Mouse (Mus musculus) forebrain, embryonic 13.5 days (tissue): ENCODE results near the gene Fem1b. TPM values are rescaled to one million over a fixed set of nuclear protein-coding genes. Genes with fewer than 3 reads are reported as not detected.
"Not testable (repeated sequence)": the region's sequence is repeated elsewhere in the genome, so short reads cannot be mapped to it uniquely, and the experiment has no call there.

ENCODE experiments used
- ATAC-seq: fragments of 200-750 bp; cut with Nextera tagmentation; 2 replicates; pipeline ENCODE4 v1.8.0; 2017
- H3K27ac ChIP-seq: fragments of 300-500 bp; sonication (generic); 2 replicates; pipeline ENCODE4 v1.5.1; 2015; ENCODE audit warnings: inconsistent platforms, mild to moderate bottlenecking, moderate library complexity
- H3K27me3 ChIP-seq: fragments of 300-500 bp; sonication (generic); 2 replicates; pipeline ENCODE4 v1.6.1; 2015; ENCODE audit warnings: mild to moderate bottlenecking, inconsistent platforms
- H3K36me3 ChIP-seq: fragments of 300-500 bp; sonication (generic); 2 replicates; pipeline ENCODE4 v1.6.1; 2015; ENCODE audit warnings: mild to moderate bottlenecking, inconsistent platforms; ENCODE audit not compliant: poor library complexity, severe bottlenecking
- H3K4me1 ChIP-seq: fragments of 300-500 bp; sonication (generic); 2 replicates; pipeline ENCODE4 v1.6.1; 2015; ENCODE audit warnings: inconsistent platforms
- H3K4me2 ChIP-seq: fragments of 300-500 bp; sonication (generic); 2 replicates; pipeline ENCODE4 v1.6.1; 2015; ENCODE audit warnings: inconsistent platforms, mild to moderate bottlenecking, moderate library complexity
- H3K4me3 ChIP-seq: fragments of 300-500 bp; sonication (generic); 2 replicates; pipeline ENCODE4 v1.5.1; 2015; ENCODE audit warnings: mild to moderate bottlenecking, inconsistent platforms
- H3K9ac ChIP-seq: fragments of 300-500 bp; sonication (generic); 2 replicates; pipeline ENCODE4 v1.6.1; 2015; ENCODE audit warnings: mild to moderate bottlenecking, inconsistent platforms
- H3K9me3 ChIP-seq: fragments of 300-500 bp; sonication (generic); replicated peaks from 2 replicates; pipeline ENCODE4 v1.6.1; 2016; ENCODE audit warnings: inconsistent platforms
- WGBS: fragments of 180-500 bp; shearing (Covaris S2); methylation state at CpG from one replicate; pipeline ENCODE4 v1.1.7; 2015; 5-methylcytosine and 5-hydroxymethylcytosine counted together
- polyA plus RNA-seq: library from polyadenylated mRNA; unstranded; fragments of >200 nt; fragmentation: Nextera tagmentation; extraction: Ambion mirVana; gene quantifications from 2 replicates; pipeline ENCODE4 v1.2.1, GENCODE M21; 2015

The Fem1b gene
- polyA plus RNA-seq, 1 experiment from 2014 or later = 36.6 TPM

DNA sequence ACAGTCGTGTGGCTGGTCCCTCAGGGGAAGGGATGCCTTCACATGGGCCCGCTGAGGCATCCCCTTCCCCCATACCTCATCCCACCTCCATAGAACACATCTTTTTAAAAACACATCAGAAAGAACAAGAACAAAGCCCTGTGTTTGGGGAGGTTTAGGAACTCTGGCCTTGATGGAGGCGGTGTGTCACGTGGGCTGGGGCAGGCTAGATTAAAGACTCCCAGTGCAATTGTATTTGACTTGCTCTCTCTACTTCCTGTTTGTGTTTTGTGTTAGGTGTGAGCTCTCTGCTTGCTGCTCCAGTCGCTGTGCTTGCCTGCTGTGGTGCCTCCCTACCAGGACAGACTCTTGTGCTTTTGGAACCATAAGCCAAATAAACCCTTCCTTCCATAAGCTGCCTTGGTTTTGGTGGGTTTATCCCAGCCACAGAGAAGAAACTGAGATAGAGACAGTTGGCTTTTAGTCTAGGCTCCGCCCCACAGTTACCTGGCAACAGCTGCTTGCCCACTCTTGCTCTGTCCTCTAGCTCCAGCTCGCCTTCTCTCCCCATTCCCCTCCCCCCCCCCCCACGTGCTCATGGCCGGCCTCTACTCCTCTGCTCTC lies 14.2 kb upstream of the Fem1b start:
- Histone ChIP-seq H3K4me1 (peaks cover 21% of the 10 kb centered on the region), H3K9me3 (no peaks in the 10 kb centered on the region), H3K27me3 (no peaks in the 10 kb centered on the region), H3K9ac (no peak overlapping the region), H3K27ac (peak overlapping the region; percentile 40; the same call in 1 of the 2 replicates), H3K36me3 (no peaks in the 10 kb centered on the region), H3K4me3 (no peak overlapping the region), H3K4me2 (peak overlapping the region; percentile 14; the same call in 1 of the 2 replicates)
- no peak for ATAC-seq
- 3% methylated on average over 9 of the region's 9 CpGs for WGBS

DNA sequence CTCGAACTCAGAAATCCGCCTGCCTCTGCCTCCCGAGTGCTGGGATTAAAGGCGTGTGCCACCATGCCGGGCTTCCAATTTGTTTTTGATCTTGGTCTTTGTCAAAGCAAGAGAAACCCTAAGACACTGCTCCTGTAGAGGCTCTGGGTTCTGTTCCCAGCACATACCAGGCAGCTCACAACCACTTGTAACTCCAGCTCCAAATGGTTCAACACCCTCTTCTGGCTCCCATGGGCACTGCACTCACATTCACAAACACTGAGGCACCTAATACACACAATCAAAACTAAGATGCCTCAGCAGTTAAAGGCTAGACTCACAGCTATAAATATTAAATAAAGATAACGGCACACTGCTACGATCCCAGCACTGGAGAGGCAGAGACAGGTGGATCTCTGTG lies 10.1 kb upstream of the Fem1b start:
- no peaks in the 10 kb centered on the region for H3K27me3 ChIP-seq
- no peak overlapping the region for H3K4me2 ChIP-seq
- WGBS = over 99% methylated on average over 7 of the region's 7 CpGs
- no peak overlapping the region for H3K4me3 ChIP-seq
- H3K36me3 ChIP-seq = no peaks in the 10 kb centered on the region
- ATAC-seq = no peak
- H3K4me1 ChIP-seq = peaks cover 26% of the 10 kb centered on the region
- H3K9ac ChIP-seq = no peak overlapping the region
- H3K27ac ChIP-seq = no peak overlapping the region
- no peaks in the 10 kb centered on the region for H3K9me3 ChIP-seq

DNA sequence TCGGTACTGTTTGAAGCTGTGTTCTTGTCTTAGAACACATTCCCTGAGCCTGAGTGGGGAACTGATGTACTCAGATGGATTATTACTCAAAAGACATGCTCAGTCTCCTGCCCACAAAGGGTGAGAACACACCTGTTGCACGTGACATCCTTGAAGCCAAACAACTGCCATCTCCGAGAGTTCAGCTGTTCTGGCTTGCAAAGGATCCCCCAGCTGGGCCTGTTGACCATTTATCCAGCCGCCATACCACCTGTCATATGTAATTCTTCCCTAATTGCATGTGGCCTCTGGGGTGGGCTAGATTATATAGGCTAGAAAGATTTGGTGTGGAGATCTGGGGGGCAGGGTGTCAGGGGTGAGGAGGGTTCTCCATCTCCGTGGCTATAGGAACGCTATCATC lies 9.1 kb upstream of the Fem1b start:
- H3K4me1 ChIP-seq = peaks cover 17% of the 10 kb centered on the region
- H3K9ac ChIP-seq = no peak overlapping the region
- 90% methylated on average over 6 of the region's 6 CpGs for WGBS
- ATAC-seq = no peak
- H3K36me3 ChIP-seq = no peaks in the 10 kb centered on the region
- H3K27ac ChIP-seq = no peak overlapping the region
- no peaks in the 10 kb centered on the region for H3K9me3 ChIP-seq
- H3K4me3 ChIP-seq = no peak overlapping the region
- H3K27me3 ChIP-seq = no peaks in the 10 kb centered on the region
- no peak overlapping the region for H3K4me2 ChIP-seq

DNA sequence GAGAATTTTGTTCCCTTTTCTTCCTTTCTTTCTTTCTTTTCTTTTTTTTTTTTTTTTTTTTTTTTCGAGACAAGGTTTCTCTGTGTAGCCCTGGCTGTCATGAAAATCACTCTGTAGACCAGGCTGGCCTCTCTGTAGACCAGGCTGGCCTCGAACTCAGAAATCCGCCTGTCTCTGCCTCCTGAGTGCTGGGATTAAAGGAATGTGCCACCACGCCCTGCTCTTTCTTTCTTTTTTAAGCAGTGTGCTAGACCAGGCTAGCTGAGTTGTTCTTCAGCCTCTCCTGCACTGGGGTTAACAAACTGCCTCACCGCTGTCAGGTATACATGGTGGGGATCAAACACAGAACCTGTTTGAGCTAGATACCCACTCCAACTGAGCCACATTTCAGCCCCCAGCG lies 8.2 kb upstream of the Fem1b start:
- not testable (repeated sequence) for H3K4me2 ChIP-seq

DNA sequence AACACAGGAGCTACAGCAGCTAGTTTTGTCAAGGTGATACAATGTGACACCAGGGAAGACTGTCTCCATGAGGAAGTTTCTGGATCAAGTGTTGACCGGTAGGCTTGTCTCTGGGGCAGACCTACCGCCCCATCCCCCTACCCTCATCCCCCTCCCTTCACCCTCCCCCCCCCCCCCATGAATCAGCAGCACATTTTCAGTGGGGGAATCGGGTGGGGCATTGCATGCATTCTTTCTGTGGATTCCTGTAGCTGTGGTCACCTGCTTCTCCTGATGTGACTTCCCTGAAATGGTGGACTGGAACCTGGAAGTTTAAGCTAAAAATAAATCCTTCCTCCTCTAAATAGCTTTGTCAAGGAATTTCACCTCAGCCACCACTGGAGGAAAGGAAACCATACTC lies 7.8 kb upstream of the Fem1b start:
- ATAC-seq = no peak
- no peak overlapping the region for H3K4me3 ChIP-seq
- no peak overlapping the region for H3K4me2 ChIP-seq
- no peaks in the 10 kb centered on the region for H3K9me3 ChIP-seq
- no peaks in the 10 kb centered on the region for H3K36me3 ChIP-seq
- H3K9ac ChIP-seq = no peak overlapping the region
- H3K4me1 ChIP-seq = 0 out of 2 replicates have a peak, but pooled peaks cover 10% of the 10 kb centered on the region
- H3K27me3 ChIP-seq = no peaks in the 10 kb centered on the region
- H3K27ac ChIP-seq = no peak overlapping the region
- 80% methylated on average over 3 of the region's 3 CpGs for WGBS

More for the DNA sequence above, 8.2 kb upstream of the Fem1b start:
- WGBS = 93% methylated on average over 6 of the region's 6 CpGs
- not testable (repeated sequence) for H3K4me1 ChIP-seq, H3K27ac ChIP-seq, ATAC-seq, H3K36me3 ChIP-seq, H3K9ac ChIP-seq, H3K4me3 ChIP-seq, H3K9me3 ChIP-seq, H3K27me3 ChIP-seq

DNA sequence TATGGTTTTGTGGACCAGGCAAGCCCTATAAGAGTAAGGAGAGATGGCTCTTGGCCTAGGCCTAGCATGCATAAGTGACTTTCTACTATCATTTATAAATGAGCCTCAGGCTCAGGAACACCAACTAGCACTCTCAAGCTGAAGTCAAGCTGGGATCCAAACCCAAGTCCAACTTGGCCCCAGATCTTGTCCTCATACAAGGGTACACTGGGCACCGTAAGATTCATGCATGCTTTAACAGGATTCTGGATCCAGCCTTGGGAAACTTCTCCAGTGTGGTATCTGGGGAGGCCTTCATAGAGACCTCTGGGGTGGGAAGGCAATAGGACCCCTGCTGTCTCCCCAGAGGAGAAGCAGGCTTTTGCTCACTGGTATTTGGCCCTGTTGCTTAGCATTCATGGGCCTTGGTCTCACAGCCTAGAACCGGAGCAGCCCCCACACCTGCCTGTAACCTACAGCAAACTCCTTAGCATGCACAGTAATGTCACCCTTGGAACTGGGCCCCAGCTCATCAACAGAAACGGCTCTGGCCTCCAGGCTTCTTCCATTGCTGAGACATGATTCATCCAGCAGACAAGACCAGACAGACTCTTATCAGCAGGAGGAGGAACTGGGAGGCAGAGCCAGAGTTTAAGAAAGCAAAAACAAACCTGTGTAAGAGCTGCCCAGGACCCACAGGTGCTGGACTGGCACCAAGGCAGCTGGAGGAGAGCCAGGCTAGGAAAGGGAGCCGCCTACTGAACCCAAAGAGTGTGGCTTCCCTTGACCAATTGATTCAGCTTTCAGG lies 6.3 kb upstream of the Fem1b start:
- no peak overlapping the region for H3K4me3 ChIP-seq
- no peak overlapping the region for H3K9ac ChIP-seq
- no peak for ATAC-seq
- WGBS = 80% methylated on average over 4 of the region's 4 CpGs
- H3K4me1 ChIP-seq = 0 out of 2 replicates have a peak, but pooled peaks cover 10% of the 10 kb centered on the region
- H3K4me2 ChIP-seq = no peak overlapping the region
- H3K27me3 ChIP-seq = no peaks in the 10 kb centered on the region
- no peaks in the 10 kb centered on the region for H3K36me3 ChIP-seq
- H3K27ac ChIP-seq = 0 out of 2 replicates have a peak overlapping the region, but pooled peaks have one; percentile 27
- no peaks in the 10 kb centered on the region for H3K9me3 ChIP-seq

DNA sequence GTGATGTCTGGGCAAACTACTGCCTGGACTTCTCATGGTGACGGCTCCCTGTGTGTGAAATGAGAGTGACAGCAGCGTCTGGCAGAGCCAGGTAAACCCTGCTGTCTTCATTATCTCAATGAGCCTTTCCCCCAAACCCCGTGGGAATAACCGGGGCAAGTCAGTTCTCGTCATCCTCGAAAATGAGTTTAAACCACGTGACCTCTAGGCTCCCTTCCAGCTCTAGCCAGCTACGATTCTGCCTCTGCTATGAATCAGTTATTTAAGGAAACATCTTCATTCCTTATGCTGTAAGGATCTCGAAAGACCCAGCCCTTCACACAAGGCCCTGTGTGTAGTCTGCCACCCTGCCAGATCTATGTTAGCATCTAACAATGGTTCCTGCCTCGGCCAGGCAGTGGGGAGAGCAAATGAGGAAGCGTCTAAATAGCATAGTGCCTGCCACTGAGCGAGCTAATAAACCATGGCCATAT lies 5.4 kb upstream of the Fem1b start:
- peaks cover 16% of the 10 kb centered on the region for H3K4me1 ChIP-seq
- peak overlapping the region; percentile 27; the same call in 1 of the 2 replicates for H3K27ac ChIP-seq
- H3K9ac ChIP-seq = no peak overlapping the region
- no peaks in the 10 kb centered on the region for H3K36me3 ChIP-seq
- no peaks in the 10 kb centered on the region for H3K9me3 ChIP-seq
- no peak overlapping the region for H3K4me2 ChIP-seq
- ATAC-seq = peak; percentile 53; the same call in 1 of the 2 replicates
- no peak overlapping the region for H3K4me3 ChIP-seq
- no peaks in the 10 kb centered on the region for H3K27me3 ChIP-seq
- WGBS = 60% methylated on average over 12 of the region's 12 CpGs

DNA sequence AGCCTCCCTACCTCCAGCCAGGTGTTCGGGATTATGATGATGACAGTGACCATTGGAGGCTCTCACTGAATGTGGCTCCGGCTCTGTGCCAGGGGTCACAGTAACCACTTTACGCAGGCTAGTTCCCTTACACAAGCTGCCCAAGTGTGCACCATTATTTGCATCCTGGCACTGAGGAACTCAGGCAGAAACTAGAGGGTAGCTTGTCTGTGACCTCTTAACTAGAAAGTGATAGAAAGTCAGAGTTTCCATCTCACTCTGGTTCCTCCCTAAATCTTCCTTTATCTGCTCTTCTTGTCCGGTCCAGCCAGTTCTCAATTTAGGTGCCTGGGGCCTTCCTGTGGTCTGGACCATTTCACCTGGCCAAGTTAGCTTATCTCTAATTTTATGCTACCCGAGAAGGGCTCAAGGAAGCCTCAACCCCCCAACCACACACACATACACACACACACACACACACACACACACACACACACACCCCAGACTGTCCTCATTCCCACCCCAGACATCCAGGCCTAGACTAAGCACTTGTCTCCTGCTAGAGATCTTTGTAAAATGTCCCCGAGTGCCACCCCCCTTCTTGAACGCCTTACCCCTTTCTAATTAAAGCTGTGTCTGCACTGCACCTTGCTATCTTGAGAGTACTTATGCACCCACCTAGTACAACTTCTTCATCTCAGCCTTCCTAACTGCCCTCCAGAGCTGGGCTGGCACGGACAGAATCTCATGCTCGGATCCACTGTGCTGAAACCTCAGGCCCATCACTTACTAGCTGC lies 4.8 kb upstream of the Fem1b start:
- no peak overlapping the region for H3K4me2 ChIP-seq
- no peaks in the 10 kb centered on the region for H3K9me3 ChIP-seq
- 87% methylated on average over 9 of the region's 9 CpGs for WGBS
- no peak overlapping the region for H3K27ac ChIP-seq
- peaks cover 17% of the 10 kb centered on the region for H3K4me1 ChIP-seq
- ATAC-seq = no peak
- no peaks in the 10 kb centered on the region for H3K27me3 ChIP-seq
- H3K9ac ChIP-seq = no peak overlapping the region
- H3K4me3 ChIP-seq = no peak overlapping the region
- no peaks in the 10 kb centered on the region for H3K36me3 ChIP-seq

DNA sequence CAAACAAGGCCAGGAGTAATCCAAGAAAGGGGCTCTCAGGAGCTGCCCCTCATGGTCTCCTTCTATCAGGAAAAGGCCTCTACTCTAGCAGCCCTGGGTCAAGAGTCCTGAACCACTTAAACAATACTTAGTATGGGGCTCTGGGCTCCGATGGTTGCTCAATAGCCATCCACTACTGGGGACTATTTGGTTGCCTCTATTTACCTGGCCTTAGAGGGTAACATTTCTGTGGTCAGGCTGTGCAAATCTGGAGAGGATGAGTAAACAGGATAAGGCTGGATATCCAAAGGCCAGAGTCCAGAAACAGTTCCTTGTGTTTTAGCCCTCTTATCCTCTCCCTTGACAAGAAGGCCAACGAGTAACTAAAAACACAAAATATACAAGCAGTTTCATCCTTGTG lies 3.0 kb upstream of the Fem1b start:
- no peaks in the 10 kb centered on the region for H3K9me3 ChIP-seq
- 95% methylated on average over 2 of the region's 2 CpGs for WGBS
- H3K9ac ChIP-seq = no peak overlapping the region
- H3K27ac ChIP-seq = no peak overlapping the region
- H3K4me3 ChIP-seq = no peak overlapping the region
- no peaks in the 10 kb centered on the region for H3K27me3 ChIP-seq
- no peak for ATAC-seq
- H3K4me1 ChIP-seq = peaks cover 25% of the 10 kb centered on the region
- no peak overlapping the region for H3K4me2 ChIP-seq
- no peaks in the 10 kb centered on the region for H3K36me3 ChIP-seq

DNA sequence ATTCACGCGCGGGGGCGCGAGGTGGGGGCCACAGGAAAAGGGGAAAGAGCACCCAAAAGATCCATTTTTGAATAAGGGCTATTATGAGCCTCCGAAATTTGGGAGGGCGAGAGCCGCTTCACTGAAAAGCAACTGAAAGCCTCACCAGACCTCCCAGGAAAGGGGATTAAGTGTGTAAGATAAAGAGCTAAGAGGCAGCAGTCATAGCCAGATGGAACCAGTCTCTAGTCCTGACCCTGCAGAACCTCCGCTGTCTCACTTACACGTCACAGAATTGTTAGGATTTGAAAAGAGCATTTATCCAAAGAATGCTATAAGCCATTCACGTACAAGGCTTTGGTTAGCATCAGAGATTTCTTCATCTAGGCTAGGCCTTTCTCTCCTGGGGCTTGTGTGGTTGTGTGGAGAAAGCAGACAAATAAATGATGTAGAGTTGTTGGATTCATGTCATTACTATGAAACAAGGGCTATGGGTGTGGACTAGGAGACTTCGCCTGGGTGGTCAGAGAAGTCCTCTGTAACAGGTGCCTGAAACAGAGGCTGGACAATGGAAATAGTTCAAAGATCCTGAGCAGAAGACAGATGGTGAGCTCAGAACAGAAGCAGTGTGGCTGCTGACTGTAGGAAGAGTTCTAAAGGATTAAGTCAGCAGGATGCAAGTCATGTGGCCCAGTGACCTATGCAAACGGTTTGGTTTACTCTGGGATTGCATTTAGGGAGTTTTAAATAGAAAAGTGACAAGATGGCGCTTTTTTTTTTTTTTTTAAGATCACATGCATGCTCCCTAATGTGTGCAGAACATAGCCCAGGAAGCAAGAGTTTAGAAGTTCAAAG lies 699 bp upstream of the Fem1b start:
- Histone ChIP-seq H3K27me3 (no peaks in the 10 kb centered on the region), H3K27ac (peak overlapping the region; percentile 97), H3K4me1 (peaks cover 41% of the 10 kb centered on the region), H3K4me2 (peak overlapping the region; percentile 93), H3K9me3 (no peaks in the 10 kb centered on the region), H3K4me3 (peak overlapping the region; percentile 98), H3K9ac (peak overlapping the region; percentile 96), H3K36me3 (no peaks in the 10 kb centered on the region)
- 5% methylated on average over 14 of the region's 14 CpGs for WGBS
- peak; percentile 32; the same call in 1 of the 2 replicates for ATAC-seq
